Mouse (Mus musculus) thymus, postnatal 10 days (tissue): Measurements from ENCODE around the gene Myo16.

Experiments
- DNase-seq, 2 experiments: peaks; one replicate each; pipeline ENCODE4 v3.0.0; 2021; ENCODE audit warnings: low spot score in 2 of 2

Myo16 gene

DNA sequence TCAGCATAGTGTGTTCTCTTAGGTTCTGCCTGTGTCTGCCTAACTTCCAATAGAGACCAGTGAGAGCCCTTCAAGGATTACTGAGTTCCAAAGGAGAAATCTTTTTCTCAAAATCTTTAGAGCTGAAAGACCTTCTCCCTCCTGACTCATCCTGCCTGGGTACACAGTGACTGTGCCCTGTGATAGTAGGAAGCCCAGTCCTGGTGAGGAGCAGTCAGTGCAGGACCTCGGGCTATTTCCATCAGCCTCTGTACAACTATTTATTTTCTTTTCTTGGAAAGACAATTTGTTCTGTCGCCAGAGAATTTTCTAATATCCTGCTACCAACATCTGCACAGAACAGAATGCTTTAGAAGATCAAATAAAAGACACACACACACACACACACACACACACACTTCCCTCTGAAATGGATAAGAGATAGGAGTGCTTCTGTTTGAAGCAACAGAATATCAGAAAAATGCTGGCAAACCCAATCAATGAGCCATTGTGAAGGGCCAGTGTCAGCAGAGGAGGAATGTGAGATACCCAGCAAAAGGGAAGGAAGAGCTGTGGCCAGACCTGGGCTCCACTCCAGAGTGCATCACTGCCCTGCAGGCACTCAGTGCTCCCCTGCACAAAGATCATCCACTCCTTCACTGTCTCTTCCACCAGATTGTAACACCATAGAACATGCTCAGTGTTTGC is 518.3 kb downstream of the Myo16 start:
- no peak for DNase-seq

DNA sequence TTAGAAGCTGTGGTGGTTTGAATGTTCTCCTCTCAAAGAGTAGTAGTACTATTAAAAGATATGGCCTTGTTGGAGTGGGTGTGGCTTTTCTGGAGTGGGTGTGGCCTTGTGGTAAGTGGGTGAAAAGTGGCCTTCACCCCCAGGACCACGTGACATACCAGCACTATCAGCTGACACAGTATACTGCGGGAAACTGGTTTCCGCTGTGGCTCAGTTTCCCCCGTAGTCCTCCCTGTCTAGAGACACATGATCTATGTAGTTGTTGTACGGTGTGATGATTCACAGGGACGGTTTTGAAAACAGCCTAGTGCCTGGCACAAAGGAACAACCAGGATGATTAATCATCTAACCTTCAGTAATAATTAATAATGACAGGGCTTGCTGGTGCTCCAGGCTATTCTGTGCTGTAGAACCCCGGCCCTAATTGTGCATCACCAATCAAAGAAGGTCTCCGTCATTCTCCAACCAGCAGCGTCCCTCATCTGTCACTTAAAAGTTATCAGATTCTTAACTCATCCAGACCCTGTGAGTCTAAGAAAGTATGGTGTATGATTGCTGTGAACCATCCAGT is 524.2 kb downstream of the Myo16 start:
- DNase-seq, result no peak

DNA sequence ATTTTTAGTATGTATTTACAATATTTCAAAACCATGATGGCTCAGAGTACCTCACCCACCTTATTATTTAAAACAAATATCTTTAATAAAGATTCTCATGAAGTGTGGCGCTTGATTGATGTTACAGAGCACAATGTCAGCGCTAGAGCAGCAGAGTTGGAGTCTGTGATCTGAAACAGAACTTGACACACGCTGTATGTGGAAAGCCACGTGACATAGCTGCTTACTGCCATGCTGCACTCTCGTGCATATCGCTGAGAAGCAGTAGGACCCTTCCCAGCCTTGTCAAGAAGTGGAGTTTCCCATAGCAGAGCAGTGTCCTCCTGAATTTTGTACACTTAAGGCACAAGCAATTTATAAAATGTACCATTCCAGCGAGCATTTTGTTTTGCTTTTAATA is 528.2 kb downstream of the Myo16 start:
- no peak for DNase-seq

DNA sequence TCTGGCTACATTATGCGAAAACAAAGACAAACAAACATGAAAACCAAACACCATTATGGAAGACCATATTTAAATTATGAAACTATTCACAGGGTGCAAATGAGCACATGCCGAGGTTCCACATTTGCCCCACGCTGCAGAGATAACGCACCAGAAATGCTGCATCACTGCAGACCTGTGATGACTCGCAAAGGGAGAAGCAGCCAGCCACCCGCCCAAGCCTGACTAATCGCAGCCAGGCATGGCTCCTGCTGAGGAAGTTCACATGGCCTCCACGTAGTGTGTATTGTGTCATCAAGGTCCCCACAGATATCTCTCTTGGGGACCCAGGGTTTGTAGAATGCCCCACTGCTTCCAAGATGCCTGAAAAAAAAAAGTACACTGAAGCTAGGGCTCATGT is 529.4 kb downstream of the Myo16 start:
- DNase-seq, result no peak
